Mouse (Mus musculus): ENCODE data around the gene Psg16. TPM values are rescaled to one million over a fixed set of nuclear protein-coding genes. Genes with fewer than 3 reads are reported as not detected.

Gene Psg16
- polyA plus RNA-seq, 1 experiment from 2014 or later = 1.6 TPM

GRCm38 (mm10) chr7:17159011-17159410, 85.2 kb downstream of the Psg16 start:
- H3K4me1 ChIP-seq (replicated peaks) = no peaks in the 10 kb centered on the region
- no peak overlapping the region for H3K4me2 ChIP-seq
- H3K27ac ChIP-seq (replicated peaks) = no peak overlapping the region
- no peaks in the 10 kb centered on the region for H3K36me3 ChIP-seq
- H3K9me3 ChIP-seq = peaks cover 6% of the 10 kb centered on the region; the same call in 1 of the 2 replicates
- no peaks in the 10 kb centered on the region for H3K27me3 ChIP-seq
- no peak for ATAC-seq (ENCODE audit: low read depth)
- H3K9ac ChIP-seq = no peak overlapping the region
- H3K4me3 ChIP-seq = no peak overlapping the region
- WGBS = 86% methylated on average over 7 of the region's 7 CpGs

- H3K9me3 ChIP-seq = peaks cover 31% of the 10 kb centered on the region
- H3K9ac ChIP-seq = no peak overlapping the region
- no peak overlapping the region for H3K4me3 ChIP-seq
- no peak overlapping the region for H3K27ac ChIP-seq (replicated peaks)
- ATAC-seq (ENCODE audit: low read depth) = no peak
- no peak overlapping the region for H3K4me2 ChIP-seq
- WGBS = 88% methylated on average over 4 of the region's 4 CpGs
- H3K36me3 ChIP-seq = no peaks in the 10 kb centered on the region
- H3K4me1 ChIP-seq (replicated peaks) = no peaks in the 10 kb centered on the region
- no peaks in the 10 kb centered on the region for H3K27me3 ChIP-seq
Measured at GRCm38 (mm10) chr7:17171827-17172226, 98.0 kb downstream of the Psg16 start.

Other genes starting within 250 kb of the Psg16 start
- 6.3 and 6.8 TPM in 2 replicates for gene Prkd2, start 231.1 kb upstream of the Psg16 start, polyA plus RNA-seq (2015; fragmentation: Nextera tagmentation; extraction: Ambion mirVana)
- 3.7 and 3.9 TPM in 2 replicates for gene Dact3, start 198.7 kb upstream of the Psg16 start, polyA plus RNA-seq (2015; fragmentation: Nextera tagmentation; extraction: Ambion mirVana)
- 15.4 and 24.1 TPM in 2 replicates for gene Gng8, start 182.3 kb upstream of the Psg16 start, polyA plus RNA-seq (2015; fragmentation: Nextera tagmentation; extraction: Ambion mirVana)
- gene Ptgir, start 167.6 kb upstream of the Psg16 start, polyA plus RNA-seq (2015; fragmentation: Nextera tagmentation; extraction: Ambion mirVana) = 3.1 and 3.6 TPM in 2 replicates
- 275 and 297 TPM in 2 replicates for gene Calm3, start 149.9 kb upstream of the Psg16 start, polyA plus RNA-seq (2015; fragmentation: Nextera tagmentation; extraction: Ambion mirVana)
- gene Pnmal2, start 129.4 kb upstream of the Psg16 start, polyA plus RNA-seq (2015; fragmentation: Nextera tagmentation; extraction: Ambion mirVana) = 76.2 and 82.4 TPM in 2 replicates
- gene Pnmal1, start 114.4 kb upstream of the Psg16 start, polyA plus RNA-seq (2015; fragmentation: Nextera tagmentation; extraction: Ambion mirVana) = 37.6 and 39.7 TPM in 2 replicates
- 3.3 and 3.5 TPM in 2 replicates for gene Gm42372, start 91.0 kb upstream of the Psg16 start, polyA plus RNA-seq (2015; fragmentation: Nextera tagmentation; extraction: Ambion mirVana)
- gene Ccdc8, start 81.3 kb upstream of the Psg16 start, polyA plus RNA-seq (2015; fragmentation: Nextera tagmentation; extraction: Ambion mirVana) = 6.6 and 7.6 TPM in 2 replicates
- gene Ppp5c, start 46.1 kb upstream of the Psg16 start, polyA plus RNA-seq (2015; fragmentation: Nextera tagmentation; extraction: Ambion mirVana) = 116 and 127 TPM in 2 replicates
- gene Hif3a, start 11.6 kb upstream of the Psg16 start, polyA plus RNA-seq (2015; fragmentation: Nextera tagmentation; extraction: Ambion mirVana) = 4.3 and 5.2 TPM in 2 replicates
- not detected in 2 replicates for gene Ceacam3, start 76.2 kb downstream of the Psg16 start, polyA plus RNA-seq (2015; fragmentation: Nextera tagmentation; extraction: Ambion mirVana)
- gene Psg29, start 129.4 kb downstream of the Psg16 start, polyA plus RNA-seq (2015; fragmentation: Nextera tagmentation; extraction: Ambion mirVana) = not detected in 2 replicates

Measured in neural tube, embryonic 13.5 days (tissue).